Mouse (Mus musculus) testis, adult 2 months (tissue): ENCODE measurements at regions not wholly inside any gene's neighbourhood (a gene's known extent, or its start where the extent isn't known, plus 50 kb on each side); places are given as distances from the start of the nearest gene placed in this dataset.

Experiments
- CTCF ChIP-seq: fragments of 200-500 bp; IDR thresholded peaks from 2 replicates; pipeline ENCODE4 v1.5.1; 2012; ENCODE audit warnings: low read depth, mild to moderate bottlenecking, inconsistent platforms, low read length, moderate library complexity; ENCODE audit not compliant: control insufficient read depth, insufficient read depth, insufficient replicate concordance
- POLR2A ChIP-seq: fragments of 200-500 bp; IDR thresholded peaks from 2 replicates; pipeline ENCODE4 v1.6.1; 2012; ENCODE audit warnings: low read depth, mild to moderate bottlenecking, inconsistent platforms, low read length, moderate library complexity; ENCODE audit not compliant: control insufficient read depth

DNA sequence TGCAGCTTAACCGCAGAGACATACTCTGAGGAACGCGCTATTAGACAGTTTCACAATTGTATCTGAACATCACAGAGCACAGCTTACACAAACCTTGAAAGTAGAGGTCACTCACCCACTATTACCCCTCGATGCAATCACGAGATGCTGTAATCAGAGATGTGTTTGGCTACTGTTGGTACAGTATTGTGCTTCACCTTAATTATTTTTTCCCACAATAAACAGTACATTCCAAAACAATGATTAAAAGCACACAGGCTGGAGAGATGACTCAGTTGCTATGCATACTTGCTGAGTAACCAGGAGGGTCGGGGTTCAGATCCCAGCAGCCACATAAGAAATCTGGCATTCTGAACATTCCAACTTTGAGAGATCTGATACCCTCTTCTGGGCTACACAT lies 71.8 kb upstream of the Ralgps2 start:
- TF ChIP-seq POLR2A (no peak), CTCF (no peak)
